Mouse (Mus musculus): ENCODE measurements around the gene Calm4. TPM values are rescaled to one million over a fixed set of nuclear protein-coding genes. Genes with fewer than 3 reads are reported as not detected.

Calm4 gene
- total RNA-seq, 2 experiments from 2014 or later = 1.9 TPM; not detected in 1

- no peak for DNase-seq (ENCODE audit: low spot score)
Observed at GRCm38 (mm10) chr13:3856252-3856651, 18.7 kb downstream of the Calm4 start.

GRCm38 (mm10) chr13:3861251-3861650 is 23.7 kb downstream of the Calm4 start:
- DNase-seq (ENCODE audit: low spot score) = no peak

- DNase-seq (ENCODE audit: low spot score) = no peak
Observed at GRCm38 (mm10) chr13:3862325-3862724, 24.8 kb downstream of the Calm4 start.

GRCm38 (mm10) chr13:3862922-3863580 is 25.5 kb downstream of the Calm4 start:
- no peak for DNase-seq (ENCODE audit: low spot score)

- DNase-seq (ENCODE audit: low spot score) = no peak
Observed at GRCm38 (mm10) chr13:3865648-3866354, 28.2 kb downstream of the Calm4 start.

- no peak for DNase-seq (ENCODE audit: low spot score)
Observed at GRCm38 (mm10) chr13:3866355-3867052, 28.9 kb downstream of the Calm4 start.

DNA sequence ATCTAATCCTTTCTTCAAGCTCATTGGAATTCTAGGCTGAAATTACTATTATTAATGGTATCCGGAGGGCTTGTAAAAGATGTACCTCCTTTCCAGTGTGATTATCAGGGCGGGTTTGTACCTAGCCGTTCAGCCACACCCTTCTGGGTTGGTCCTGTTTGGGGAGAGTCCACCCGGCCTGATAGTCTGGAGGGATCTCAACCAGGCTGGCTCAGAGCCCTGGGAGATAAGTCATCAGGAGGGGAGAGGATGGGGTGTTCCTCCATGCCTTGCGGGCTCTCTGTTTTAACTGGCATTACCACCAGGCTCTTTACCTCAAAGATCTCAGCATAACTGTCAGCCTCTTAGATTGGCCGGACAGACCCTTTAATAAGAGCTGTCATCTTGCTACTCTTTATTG is 29.6 kb downstream of the Calm4 start:
- DNase-seq (ENCODE audit: low spot score) = no peak

DNA sequence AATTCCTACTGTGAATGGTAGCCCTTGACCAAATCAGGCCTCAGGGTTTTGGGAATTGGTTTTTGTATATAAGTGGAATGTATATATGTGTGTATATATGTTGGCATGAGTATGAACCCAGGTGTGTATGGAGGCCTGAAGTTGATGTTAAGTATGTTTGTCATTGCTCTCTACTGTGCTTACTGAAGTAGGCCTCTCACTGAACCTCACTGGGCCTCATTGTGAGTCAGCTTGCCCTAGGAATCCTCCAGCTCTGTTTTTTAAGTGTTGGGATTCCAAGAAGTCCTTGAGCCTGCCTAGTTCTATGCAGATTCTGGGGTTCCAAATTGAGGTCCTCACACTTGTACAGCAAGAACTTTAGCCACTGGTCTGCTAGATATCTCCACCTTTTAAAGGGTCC is 32.3 kb downstream of the Calm4 start:
- no peak for DNase-seq (ENCODE audit: low spot score)

GRCm38 (mm10) chr13:3872832-3873231 is 35.3 kb downstream of the Calm4 start:
- no peak for DNase-seq (ENCODE audit: low spot score)

- DNase-seq (ENCODE audit: low spot score) = no peak
Observed at GRCm38 (mm10) chr13:3876448-3876847, 38.9 kb downstream of the Calm4 start.

DNA sequence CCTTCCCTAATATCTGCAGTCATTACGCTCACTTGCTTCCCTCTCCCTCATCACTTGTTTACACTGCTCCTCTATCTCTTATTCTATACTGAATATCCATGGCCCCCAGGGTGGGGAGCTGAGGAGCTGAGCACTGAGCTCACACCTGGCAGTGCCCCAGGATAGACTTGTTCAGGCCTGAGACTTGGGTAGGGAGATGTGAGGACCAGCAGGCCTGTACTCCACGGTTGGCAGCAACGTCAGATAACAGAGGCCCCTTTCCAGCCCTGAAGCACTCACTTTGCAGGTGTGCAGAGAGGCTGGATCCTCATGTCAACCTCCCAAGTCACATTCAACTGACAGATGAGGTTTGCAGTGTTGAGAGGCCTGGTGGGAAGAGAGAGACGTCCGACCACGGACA is 39.6 kb downstream of the Calm4 start:
- no peak for DNase-seq (ENCODE audit: low spot score)

- no peak for DNase-seq (ENCODE audit: low spot score)
Observed at GRCm38 (mm10) chr13:3877679-3878220, 40.2 kb downstream of the Calm4 start.

DNA sequence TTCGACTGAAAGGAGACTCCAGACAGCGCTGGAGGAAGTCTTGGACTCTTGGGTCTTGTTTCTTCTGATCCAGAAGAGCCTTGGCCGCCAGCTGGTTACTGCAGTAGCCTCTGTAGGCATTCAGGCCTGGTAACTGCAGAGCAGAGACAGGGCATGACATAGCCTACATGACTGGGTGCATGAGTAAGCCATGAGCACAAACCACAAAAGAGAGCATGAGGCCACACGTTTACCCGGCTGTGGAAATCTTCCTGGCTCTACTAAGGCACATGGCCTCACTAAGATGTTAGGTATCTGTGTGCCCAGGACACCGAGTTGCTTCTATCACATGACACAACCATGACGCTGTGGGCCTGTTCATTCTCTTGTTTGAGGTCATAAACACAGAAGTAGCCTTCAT is 49.1 kb downstream of the Calm4 start:
- no peak for DNase-seq (ENCODE audit: low spot score)

Other genes starting within 250 kb of the Calm4 start
- gene Fam208b, start 226.6 kb upstream of the Calm4 start, total RNA-seq (2021) = 1 to 10 TPM; 8.4 to 8.6 TPM
- gene Asb13, start 203.7 kb upstream of the Calm4 start, total RNA-seq (2021) = 10 to 100 TPM; 13.5 to 13.6 TPM
- gene Calml3, start 33.4 kb upstream of the Calm4 start, total RNA-seq (2021) = not detected
- gene Calm5, start 16.4 kb downstream of the Calm4 start, total RNA-seq (2021) = under 1 TPM in 1 of 2 experiments, not detected in 1; 0.43 TPM
- 10 to 100 TPM; 38.1 to 49.1 TPM for gene Net1, start 80.5 kb downstream of the Calm4 start, total RNA-seq (2021)
- gene Tubal3, start 80.5 kb downstream of the Calm4 start, total RNA-seq (2021) = not detected
- gene Ucn3, start 107.6 kb downstream of the Calm4 start, total RNA-seq (2021) = not detected
- 1 to 10 TPM; 2.3 to 2.6 TPM for gene Akr1c14, start 211.3 kb downstream of the Calm4 start, total RNA-seq (2021)

All from gastrocnemius, adult 18-20 months (tissue).